Mouse (Mus musculus): Measurements from ENCODE around the gene AL731706.2.
A peak's percentile ranks its signal among the peaks of the same experiment; 100 is the strongest.
"Not testable (repeated sequence)": the region's sequence is repeated elsewhere in the genome, so short reads cannot be mapped to it uniquely, and the experiment has no call there.

AL731706.2 gene

GRCm38 (mm10) chr2:136885579-136885978 is at the start of gene AL731706.2:
TSS of gene AL731706.2 (minus strand) at chr2:136885679.
- no peak for DNase-seq (ENCODE audit: low read depth, low spot score)

GRCm38 (mm10) chr2:136921003-136921408 is 35.5 kb upstream of the AL731706.2 start:
- no peak for DNase-seq (ENCODE audit: low read depth, low spot score)

DNA sequence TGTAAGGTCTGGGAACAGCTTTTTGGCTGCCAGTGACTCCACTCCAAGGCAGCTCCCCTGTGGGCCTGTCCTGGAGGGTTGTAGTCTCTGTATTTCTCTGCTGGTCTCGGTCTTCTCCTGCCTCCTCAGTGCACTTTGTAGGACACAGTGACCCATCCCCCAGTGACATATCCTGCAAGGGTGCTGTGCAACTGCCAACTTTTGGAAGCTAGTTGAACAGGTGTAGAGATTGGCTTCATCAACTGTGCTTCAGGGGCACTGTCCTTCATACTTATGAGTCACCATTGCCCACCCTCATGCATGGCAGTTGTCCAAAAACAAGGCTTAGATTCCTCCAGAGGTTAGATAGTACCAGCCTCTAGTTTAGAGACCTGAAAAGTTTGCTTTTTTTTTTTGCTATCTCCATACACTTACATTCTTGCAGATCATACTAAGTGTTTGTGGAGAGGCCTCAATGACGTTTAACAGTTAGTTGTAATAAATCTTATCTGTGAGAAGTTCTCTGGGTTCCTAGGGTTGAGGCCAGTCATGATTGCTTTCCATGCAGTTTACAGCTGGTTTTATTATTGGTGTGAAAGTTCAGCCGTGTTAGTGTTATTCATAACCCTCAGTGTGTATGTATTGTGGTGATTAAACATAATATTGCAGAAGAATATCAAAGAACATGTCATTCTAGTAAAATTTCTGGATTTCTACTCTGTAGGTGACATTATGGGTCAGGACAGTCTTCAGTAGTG is 34.9 kb upstream of the AL731706.2 start:
- DNase-seq (ENCODE audit: low read depth, low spot score) = no peak

DNA sequence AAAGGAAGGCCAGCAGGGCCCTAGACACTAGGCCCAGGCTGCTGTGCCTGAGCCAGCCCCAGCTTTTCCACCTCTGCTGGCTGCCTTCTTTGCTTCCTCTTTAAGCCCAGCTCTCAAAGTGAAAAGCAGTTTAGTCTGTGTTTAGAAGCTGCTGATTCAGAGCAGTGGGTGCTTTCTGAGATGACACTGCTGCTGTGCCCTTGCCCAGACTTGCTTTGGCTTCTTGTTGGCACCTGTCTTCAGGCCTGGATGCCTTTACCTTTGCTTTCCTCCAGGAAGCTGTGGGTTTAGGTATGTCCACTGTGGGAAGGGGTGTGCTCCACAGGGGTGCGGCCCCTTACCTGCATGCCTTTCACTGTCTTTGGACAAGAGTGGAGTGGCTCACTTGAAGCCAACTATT is 34.0 kb upstream of the AL731706.2 start:
- DNase-seq (ENCODE audit: low read depth, low spot score) = no peak

- no peak for DNase-seq (ENCODE audit: low read depth, low spot score)
These were observed 28.9 kb upstream of the AL731706.2 start for GRCm38 (mm10) chr2:136914334-136914902.

GRCm38 (mm10) chr2:136913021-136913420 is 27.5 kb upstream of the AL731706.2 start:
- DNase-seq (ENCODE audit: low read depth, low spot score) = no peak

DNA sequence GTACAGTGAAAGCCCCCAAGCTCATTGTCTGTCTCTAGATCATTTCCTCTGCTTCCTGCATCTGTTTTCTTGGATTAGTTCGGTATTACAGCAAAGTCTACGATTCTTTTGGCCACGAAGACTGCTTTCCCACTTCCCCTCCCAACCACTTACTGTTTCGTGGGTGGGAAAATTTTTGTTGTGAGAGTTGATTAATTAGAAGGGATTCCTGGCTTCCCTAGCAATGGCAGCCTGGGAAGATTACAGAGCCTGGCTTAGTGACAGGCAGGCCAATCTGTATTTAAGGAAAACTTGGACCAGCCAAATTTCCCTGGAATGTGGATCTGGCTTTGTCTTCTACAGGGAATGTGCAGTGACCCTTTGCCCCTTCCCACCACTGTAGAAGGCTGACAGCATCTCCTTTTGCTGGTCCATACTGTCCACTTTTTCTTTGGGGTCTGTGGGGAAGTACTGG is 26.5 kb upstream of the AL731706.2 start:
- DNase-seq (ENCODE audit: low read depth, low spot score) = no peak

DNA sequence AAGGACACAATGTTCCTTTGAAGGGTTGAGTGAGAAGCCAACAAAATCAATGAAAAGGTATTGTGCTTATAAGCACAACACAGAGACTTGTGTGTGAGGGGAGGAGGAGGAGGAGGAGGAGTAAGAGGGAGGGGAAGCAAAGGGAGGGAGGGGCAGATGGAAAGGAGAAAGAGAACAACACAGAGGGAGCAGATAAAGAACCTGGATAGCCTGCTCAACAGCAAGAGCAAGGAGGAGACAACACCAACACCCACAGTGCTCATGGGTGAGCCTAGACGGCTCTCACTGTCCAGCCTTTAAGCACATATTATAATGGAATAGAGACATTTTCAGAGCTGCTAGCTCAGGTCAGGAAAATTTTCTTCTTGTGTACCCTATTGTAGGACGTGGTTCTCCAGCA is 23.8 kb upstream of the AL731706.2 start:
- DNase-seq (ENCODE audit: low read depth, low spot score) = no peak

DNA sequence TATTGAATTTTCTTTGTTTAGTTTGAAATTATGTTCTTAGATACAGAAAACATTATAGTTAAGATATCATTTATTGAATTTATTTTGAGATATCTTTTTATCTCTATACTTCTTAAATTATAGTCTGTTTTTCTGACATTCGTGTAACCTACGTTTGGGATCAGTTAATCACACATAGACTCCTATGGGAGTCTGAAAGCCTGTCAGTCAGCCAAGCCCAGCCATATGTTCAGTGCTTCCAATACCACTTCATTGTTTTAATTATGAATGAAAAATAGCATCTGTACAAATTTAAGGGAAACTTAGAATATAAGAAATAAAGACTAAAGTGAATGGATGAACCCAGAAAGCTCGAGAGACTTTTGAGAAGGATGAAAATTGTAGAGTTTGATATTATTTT is 23.1 kb upstream of the AL731706.2 start:
- no peak for DNase-seq (ENCODE audit: low read depth, low spot score)

DNA sequence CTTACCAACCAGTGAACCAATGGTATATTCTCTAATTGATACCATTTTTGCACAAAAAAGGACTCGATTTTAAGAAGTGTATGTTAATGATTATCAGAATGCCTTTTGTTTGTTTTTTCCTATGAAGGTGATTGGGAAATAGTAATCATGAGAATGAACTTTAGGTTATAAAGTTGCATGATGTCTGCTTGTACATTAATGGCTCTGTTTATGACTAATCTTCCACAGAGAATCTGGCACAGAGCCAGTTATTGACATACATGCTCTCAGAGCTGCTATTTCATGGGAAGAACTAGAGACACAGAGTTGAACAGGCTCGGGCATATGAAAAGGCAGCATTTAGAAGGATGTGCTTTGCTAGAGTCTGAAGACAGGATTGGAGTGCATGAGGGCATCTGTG is 10.7 kb upstream of the AL731706.2 start:
- no peak for DNase-seq (ENCODE audit: low read depth, low spot score)

GRCm38 (mm10) chr2:136894494-136894893 is 9.0 kb upstream of the AL731706.2 start:
- DNase-seq (ENCODE audit: low read depth, low spot score) = no peak

DNA sequence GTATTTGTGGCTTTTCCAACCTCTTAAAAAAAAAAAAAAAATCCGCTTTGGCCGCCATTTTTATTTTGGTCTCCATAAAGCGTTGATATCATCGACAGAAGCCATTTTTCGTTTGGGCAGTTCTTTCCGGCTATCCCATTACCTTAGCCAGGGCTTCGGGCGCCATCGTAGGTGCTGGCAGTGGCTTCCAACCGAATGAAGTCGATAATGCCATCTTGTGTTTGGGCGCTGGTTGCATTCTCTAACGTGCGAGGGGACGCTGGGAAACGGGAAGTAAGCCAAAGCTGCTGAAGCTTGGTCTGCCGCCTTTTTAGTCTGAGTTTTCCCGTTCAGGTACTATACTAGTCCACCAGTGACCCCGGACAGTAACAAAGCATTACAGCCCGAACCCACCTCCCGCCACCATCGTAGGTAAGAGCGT is 6.5 kb upstream of the AL731706.2 start:
- peak; percentile 79 for DNase-seq (ENCODE audit: low read depth, low spot score)

DNA sequence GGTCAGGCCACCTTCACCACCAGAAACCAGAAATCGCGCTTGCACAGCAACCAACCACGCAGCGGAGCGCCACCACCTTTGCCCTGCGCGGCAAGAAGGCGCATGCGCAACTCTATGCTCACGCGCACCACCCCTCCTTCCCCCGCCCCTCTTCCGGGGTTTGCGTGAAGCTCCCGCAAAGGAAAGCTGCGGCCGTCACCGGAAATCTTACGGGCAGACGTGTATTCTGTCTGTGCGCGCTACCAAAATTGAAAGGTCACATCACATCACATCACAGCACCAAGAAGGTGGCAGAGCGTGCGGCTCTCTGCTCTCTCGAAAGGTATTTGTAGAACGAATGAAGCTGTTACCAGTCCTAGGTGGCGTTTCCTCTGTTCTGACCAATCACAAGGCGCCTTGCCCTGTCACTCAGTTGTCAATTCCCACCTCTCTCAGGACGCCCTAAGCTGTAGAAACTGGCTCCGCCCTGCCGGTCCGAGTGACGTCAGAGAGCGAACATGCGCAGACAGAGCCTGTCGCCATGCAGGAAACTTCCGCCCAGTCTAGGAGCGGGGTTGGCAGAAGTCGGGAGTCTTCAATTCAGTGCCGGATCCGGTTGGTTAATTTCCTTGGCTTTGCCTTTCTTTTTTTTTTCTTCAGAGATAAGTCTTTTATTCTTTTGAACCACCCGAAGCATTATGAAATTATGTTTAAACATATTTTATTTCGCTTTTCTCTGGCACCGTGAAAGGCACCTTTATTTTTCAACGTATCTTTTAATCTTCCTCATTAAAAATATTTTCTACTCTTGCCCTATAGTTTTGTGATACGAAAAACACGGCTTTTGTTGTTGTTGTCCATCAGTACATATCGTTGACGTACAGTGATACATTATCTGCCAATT is 5.8 kb upstream of the AL731706.2 start, which contains the start of the genes Slx4ip, AL731706.1 and Mkks:
TSS of gene Slx4ip (plus strand) at position 151 of the 883 bp plus-strand sequence.
TSS of gene AL731706.1 (minus strand) at position 322 of the 883 bp plus-strand sequence.
TSS of gene Mkks (minus strand) at position 322 of the 883 bp plus-strand sequence.
- peak; percentile 94 for DNase-seq (ENCODE audit: low read depth, low spot score)

- DNase-seq (ENCODE audit: low read depth, low spot score) = not testable (repeated sequence)
These were observed 5.2 kb upstream of the AL731706.2 start for GRCm38 (mm10) chr2:136890716-136891067.

DNA sequence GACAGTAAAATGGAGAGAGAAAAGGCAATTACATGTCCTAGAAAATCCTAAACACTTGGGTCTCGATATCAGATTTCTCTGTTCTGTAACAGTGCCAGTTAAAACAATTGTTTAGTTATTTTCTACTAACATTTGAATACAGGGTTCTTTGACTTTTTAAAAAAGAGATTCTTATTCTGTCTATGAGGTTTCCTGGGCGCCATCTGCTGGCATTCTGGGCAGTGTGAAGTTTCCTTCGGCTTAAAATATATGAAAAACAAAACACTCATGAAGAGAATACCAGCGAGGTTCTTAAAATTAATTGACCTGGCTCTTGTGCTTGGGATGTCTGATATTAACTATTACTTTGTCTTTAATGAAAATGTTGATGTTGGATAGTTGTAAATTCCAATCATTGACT is 1.4 kb upstream of the AL731706.2 start:
- DNase-seq (ENCODE audit: low read depth, low spot score) = no peak

DNA sequence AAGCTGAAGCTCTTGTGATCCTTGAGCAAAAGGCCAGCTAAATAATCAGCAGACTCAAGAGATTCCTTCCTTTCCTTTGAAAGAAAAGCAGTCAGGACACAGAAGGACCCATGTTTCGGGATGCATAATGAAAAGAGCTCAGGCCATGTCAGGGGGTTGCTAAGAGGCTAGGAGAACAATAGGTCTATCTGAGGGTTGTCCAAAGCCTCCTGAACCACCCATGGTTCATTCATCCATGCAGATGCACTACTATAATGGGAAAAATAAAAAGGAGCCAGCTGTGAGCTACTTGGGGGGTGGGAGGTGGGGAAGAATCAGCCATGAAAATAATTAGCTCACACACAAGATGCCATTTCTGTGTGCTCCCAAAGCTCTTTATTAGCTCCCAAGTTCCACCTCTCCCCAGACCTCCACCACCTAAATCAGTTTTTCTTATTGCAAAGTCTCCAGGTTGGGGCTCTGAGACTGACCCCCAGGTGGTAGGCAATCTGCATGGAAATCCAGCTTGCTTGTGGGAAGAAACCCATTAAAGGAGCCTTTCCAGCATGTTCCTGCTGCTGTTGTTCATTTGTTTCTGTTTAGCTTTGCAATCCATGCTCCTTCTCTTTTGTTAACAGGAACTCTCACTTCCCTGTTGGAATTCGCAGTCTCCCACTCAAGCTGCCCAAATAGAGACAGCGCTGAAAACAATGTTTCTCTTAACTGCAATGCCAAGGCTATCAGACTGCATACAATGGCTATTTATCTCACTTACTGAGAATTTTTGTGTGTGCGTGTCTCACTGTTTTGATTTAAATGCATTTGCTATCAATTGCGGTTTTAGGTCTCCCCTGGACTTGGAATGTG is 30.7 kb downstream of the AL731706.2 start:
- no peak for DNase-seq (ENCODE audit: low read depth, low spot score)

DNA sequence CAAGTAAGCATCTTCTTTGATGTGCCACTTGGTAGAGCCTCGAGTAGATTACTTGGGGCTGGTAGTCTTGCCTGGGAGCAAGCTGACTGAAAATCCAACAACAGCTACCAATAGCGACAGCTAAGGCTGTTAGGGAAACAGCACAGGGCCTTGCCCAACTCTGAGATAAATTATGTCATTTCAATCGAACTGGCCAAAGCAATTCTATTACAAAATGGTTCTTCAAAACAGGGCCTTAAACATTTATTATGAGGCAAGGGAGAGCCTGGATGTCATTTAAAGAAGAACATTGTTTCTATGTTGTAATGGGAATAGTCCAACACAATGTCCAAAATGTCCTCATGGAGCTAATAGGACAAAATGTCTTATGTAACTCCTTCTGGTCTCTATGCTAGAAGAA is 35.1 kb downstream of the AL731706.2 start:
- no peak for DNase-seq (ENCODE audit: low read depth, low spot score)

DNA sequence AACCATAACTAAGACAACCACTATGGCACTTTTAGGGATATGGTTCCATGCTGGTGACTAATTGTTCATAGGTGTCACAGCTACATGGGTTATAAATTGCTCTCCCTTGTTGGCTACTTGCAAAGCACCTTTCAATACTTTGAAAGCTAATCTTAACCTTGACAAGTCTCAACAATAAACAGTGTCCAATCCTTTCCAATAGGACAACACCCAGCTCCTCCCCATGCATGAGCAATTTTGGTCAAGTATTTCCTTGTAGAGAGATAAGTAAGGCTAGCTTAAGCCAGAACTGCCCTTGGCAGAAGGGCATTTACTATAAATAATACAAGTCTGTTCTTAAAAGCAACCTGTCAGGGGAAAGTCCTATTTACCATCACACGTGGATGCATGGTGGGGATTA is 47.5 kb downstream of the AL731706.2 start:
- DNase-seq (ENCODE audit: low read depth, low spot score) = no peak

DNA sequence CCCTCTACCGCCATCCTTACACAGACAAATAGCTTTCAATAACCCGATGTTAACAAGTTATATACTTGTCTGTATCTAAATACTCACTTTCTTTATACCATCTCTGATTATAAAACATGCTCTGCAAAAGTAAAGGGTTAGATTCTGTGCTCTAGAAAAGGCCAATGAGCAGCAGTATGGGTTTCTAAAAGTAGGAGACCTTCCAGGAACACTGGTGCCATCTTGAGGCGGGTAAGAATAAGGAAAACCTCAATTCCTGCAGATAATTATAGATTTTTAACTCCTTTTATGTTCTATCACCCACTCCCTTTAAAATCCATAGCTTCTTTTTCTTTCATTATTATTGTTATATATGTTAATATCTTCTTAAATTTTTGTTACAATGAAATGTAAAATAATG is 49.6 kb downstream of the AL731706.2 start:
- DNase-seq (ENCODE audit: low read depth, low spot score) = no peak

Measured in WW6 (cell line).